Mouse (Mus musculus) kidney, postnatal 36 days (tissue): ENCODE results near the gene Shh.

Source experiments
- DNase-seq, 2 experiments: peaks; one replicate each; pipeline ENCODE4 v3.0.0; 2021 to 2022; ENCODE audit warnings: mixed read lengths in 2 of 2

Shh gene

DNA sequence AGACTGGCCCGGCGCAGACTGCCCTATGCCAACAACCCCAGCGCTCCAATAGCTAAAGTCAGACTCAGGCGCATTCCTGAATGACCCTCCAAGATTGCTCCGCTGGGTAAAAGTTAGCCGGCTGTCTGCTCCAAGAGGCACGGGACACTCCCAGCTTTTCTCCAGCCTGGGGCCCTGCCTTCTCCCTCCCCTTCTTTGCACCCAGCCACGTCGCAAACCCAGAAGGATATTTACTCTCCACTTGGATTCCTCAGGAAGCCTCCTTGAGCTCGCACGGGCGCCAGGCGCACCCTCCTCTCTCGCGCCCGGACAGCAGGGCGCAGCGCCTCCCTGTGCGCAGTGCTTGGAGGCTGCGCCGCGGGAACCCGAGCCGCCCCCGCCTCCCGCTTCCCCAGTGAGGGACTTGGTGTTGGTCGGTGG is 8.2 kb downstream of the Shh start:
- DNase-seq: peak in 1 of 2 experiments; percentile 5

DNA sequence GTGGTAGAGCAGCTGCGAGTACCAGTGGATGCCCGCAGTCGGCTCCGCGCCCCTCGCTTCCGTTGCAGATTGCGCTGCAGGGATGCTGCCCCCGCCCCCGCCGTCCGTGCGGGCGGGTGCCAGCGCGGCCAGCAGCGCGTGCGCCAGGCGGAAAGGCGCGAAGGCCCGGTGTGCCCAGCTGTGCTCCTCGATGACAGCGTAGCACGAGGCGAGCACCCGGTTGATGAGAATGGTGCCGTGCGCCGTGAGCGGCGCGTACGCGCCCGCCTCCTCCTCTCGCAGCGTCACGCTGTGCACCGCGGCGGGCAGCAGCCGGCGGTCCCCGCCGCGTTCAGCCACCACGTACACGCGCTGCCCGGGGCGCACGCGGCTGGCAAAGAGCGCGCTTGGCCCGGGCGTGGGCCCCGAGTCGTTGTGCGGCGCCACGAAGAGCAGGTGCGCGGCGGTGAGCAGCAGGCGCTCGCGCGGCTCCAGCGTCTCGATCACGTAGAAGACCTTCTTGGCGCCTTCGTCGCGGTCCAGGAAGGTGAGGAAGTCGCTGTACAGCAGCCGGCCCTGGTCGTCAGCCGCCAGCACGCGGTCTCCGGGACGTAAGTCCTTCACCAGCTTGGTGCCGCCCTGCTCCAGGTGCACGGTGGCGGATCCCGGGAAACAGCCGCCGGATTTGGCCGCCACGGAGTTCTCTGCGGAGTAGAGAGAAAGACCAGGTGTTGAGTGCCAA is 9.0 kb downstream of the Shh start:
- DNase-seq: peak in 1 of 2 experiments; percentile 15

DNA sequence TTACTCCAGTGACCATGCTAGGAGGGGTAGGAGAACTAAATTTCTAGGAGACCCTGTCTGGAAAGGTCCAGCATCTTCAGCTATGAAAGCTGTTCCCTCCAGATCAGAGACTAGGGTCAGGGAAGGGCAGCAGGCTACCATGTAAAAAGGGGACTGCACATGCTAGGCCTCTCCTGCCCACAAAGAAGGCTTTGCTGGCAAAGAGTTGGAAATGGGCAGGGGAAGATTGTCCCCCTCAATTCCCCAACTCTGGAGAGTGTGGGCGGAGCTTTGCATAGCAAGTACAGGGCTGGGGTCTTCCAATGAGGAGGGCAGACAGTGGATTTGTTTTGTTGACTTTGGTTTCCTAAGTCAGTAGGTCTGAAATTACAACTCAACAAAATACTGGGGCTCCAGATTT is 10.7 kb downstream of the Shh start:
- no peak for DNase-seq

DNA sequence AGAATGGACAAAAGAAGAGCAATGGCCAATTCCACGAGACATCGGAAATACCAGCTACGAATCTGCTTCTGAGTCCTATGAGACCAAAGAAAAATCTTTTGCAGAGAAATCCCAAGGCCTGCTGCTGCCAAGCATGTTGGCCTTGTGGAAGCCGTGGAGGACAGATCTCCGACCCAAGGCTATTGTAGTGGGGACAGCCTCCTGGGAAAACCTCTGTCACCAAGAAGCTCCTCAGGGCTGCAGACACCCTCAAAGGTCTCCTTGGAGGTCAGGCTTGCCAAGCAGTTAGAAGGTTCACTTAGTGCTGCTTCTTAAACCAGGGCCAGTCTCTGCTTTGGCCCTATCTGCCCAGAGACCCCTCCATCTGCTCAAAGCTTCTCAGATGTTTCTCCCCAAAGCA is 11.3 kb downstream of the Shh start:
- no peak for DNase-seq

DNA sequence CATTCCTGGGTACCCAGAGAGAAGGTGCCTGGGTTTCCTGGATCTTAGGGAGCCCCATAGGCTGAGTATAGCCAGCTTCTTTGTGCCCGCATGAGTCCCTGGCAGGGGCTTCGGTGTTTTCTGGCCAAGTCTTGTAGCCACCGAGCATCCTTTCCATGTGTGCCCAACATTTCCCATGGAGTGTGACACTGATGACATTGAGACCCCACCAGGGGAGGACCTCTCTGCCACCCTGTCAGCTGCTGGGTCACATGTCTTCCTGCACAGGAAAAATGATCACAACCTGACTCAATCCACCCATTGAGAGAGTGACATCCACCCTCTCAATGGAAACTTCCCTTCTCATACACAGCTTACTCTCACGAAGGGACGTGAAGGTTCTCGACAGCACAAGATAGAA is 12.5 kb downstream of the Shh start:
- no peak for DNase-seq

DNA sequence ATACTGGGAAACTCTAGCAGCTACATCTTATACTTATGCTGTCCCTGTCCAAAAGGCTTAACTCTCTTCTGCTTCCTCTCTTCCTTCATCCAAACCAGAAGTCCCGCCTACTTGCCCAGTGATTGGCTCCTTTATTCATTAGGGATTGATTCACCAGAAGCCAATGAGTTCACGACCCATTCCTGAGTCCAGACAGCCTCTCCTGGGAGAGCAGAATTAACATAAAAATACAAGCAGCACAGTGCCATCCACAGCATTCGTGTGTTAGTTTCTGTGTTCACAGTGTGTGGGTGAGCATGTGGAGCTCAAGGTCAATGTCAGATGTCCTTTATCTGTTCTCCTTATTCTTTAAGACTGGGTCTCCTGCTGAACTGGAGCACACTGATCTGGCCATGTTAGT is 13.5 kb downstream of the Shh start:
- DNase-seq: no peak

DNA sequence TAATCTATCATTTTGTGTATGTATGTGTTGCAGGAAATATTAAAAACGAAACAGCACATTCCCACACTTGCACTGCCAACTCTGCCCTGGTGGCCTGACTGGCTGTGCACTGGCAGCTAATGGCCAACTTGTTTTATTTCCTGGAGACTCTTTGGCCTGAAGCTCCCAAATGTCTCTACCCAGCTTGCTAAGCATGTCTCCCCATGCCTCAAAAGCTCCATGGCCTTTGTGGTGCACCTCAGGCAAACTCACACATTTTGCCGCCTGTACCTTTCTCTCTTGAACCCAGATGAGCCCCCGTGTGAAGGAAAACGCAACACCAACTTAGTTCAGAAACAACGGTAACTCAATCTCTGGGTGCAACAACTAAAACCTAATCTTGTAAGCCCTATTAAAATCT is 14.0 kb downstream of the Shh start:
- DNase-seq: no peak

DNA sequence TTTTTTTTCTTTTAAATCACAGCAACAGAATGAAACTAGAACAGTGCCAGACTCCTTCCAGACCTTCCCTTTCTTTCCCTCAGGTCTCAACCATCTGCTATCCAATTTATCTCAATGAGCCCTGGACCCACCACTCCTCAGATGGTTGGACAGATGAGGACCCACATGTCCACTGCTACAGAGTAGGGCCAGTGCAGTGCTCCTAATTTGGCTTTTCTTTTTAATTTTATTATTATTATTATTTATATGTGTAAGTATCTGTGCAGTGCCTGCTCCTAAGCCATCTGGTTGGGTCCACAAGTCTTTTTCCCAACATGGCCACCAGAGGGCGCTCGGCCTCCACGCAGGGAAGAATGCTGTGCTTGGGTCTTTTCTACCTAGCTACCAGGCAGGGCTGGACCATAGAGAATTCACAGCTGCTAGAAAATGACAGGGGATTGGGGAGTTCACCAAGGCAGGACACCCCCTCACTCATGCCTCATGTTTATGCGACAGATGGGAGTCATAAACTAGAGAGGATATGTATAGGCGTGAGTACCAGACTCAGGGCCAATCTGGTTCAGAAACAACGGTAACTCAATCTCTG is 15.9 kb downstream of the Shh start:
- DNase-seq: peak; percentile 64 to 88

DNA sequence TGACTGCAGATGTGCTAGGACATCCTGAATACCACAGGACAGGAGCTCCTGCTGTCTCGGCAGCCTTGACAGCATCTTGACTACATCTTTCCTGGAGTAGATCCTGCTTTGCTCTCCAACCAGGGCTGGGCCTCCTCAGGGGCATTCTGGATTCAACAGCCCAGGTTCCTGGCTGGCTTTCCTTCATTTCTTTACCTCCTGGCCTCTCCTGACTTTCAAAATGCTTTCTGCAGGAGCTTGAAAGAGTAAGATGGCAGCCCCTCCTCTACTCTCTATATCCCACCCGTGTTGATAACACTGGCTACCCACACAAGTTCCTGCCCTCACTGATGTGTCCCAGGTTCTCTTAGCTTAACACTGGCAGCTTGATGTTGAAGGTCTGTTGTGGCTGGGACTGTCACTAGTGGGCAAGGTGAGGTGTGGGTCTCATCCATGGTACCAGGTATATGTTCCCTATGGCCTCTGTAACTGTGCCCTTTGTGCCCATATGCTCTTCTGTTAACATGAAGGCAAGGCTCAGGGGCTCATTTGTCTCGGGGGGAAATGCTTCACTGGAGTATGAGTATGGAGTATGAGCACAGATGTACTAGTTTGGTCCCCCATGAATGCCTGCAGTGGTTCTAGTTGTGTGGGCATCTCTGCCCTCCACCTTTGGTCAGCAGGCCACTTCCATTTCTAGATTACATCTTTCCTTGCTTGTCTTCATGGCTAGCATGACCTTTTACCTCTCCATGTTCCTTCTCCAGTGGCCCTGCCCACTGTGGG is 16.7 kb downstream of the Shh start:
- no peak for DNase-seq

DNA sequence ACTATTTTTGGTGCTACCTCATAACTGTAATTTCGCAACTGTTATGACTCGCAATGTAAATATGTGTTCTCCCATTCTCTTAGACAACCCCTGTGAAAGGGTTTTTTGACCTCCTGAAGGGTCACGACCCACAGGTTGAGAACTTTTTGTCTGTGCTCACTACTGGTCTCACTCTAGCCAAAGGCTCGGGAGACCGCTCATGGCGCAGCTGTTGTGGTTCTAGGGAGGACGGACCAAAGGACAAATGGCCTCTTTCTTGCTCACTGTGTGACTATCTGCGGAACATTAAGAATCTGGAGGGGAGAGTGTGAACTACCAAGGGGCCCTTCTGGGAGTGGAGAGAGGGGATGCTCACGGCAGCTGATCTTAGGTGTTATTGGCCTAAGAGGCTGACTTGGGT is 41.1 kb downstream of the Shh start:
- no peak for DNase-seq

DNA sequence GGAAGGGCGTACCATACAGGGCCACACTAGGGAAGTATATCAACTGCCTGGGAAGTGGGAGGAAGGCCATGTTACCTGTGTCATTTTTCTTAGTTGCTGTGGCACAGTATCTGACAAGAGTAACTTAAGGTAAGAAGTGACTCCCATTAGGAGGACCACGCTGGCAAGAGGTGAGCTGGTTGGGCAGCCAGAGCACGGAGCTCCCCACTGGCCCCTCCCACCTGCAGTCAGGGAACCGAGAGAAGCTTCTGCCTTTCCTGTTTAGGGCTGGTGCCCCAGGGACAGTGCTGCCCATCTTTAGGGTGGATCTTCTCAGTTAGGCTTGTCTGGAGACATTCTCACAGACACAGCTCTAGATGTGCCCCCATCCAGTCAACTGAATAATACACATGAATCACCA is 43.3 kb downstream of the Shh start:
- no peak for DNase-seq

DNA sequence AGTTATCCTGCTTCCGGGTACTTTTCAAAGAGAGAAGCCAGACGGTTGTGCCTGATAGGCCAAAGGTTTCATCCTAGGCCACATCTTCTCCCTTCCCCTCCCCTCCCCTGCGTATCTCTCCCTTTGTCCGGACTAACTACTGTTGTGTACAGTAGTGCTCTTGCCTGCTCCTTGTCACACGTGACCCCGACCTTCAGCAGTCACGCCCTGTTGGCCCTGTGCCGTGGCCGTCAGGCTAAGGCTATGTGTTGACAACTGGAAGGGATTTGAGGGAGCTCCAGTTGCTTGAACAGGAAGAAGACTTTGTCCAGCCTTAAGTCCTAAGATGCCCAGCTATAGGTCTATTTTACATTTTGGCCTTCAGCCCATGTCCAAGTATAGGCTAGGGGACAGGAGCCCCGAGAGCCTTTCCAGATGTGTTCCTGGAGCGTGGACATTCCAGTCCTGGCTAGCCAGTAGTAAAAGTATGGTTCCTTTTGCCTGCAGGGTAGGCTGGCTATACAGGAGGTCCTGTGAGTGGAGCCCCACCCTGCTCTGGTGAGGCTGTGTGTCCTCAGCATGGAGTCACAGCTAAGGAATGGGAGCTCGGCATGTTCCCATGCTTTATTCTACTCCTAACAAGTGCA is 47.3 kb downstream of the Shh start:
- DNase-seq: peak in 1 of 2 experiments; percentile 28

DNA sequence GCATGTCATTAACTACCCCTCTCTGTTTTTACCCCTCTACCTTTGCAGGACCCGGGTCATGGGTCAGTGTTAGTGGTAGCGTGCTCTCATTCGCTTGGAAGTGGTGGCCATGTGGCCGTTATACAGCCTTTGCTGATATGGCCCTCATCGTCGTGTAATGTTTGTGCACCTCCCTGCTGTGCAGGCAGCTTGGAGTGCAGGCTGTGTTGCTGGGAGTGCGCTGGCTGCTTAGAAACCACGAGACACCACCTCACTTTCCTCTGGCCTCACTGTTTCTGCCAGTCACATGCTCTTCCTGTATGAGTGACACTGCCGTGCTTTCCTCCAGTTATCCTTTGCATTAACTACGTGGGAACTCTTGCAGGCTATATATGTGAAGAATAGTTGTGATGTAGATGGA is 48.3 kb downstream of the Shh start:
- no peak for DNase-seq

DNA sequence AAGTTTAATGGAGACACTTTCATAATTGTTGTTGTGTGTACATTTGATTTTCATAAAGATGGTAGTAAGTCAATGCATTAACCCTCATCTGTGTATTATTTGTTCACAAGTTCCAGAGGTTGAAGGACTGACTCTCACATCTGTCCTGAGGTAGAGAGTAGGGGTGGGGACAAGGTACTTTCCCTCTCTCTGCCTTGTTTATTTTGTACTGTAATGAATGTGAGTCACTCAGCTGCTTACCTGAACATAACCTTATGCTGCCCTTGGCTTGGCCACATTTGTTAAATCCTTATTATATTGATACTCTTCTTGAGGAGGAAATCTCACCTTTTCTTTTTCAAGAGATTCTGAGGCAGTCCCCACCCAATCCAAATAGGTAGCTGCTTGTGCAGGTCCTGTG is 51.0 kb downstream of the Shh start:
- DNase-seq: no peak

DNA sequence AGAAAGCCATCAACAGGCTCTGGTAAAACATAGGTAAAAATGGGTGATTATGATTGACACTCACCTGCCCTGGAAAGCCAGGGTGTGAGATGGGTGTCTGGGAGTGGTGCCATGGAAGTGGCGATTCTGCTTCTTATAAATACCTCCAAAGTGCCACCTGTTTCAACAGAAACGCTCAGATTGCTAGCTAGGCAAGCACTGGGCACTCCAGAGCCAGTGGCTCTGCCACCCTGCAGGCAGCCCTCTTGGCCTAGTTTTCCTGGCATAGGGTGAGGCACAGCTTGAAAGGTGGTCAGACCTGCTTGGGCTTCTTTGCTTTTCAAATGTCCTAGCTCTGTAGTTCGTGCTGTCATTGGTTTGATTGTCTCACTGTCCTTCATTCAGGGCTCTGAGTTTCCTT is 53.0 kb downstream of the Shh start:
- no peak for DNase-seq

DNA sequence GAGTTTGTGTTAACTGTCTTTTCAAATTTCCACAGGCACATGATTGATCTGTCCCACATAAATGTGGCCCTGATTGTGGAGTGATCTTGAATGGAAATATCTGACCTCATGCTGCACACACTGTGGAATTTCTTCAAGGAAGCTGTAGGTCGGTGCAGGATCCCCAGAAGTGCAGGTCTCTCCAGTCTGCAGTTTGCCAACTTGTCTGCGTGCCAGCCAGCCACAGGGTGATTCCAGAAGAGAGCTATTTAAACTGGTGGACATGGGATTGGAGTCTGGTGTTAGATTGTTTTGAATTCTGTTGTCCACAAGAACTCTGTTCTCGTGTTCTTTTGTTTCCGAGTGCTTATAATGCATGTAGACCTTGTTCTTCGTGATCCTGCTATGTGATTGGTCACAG is 53.5 kb downstream of the Shh start:
- DNase-seq: no peak

DNA sequence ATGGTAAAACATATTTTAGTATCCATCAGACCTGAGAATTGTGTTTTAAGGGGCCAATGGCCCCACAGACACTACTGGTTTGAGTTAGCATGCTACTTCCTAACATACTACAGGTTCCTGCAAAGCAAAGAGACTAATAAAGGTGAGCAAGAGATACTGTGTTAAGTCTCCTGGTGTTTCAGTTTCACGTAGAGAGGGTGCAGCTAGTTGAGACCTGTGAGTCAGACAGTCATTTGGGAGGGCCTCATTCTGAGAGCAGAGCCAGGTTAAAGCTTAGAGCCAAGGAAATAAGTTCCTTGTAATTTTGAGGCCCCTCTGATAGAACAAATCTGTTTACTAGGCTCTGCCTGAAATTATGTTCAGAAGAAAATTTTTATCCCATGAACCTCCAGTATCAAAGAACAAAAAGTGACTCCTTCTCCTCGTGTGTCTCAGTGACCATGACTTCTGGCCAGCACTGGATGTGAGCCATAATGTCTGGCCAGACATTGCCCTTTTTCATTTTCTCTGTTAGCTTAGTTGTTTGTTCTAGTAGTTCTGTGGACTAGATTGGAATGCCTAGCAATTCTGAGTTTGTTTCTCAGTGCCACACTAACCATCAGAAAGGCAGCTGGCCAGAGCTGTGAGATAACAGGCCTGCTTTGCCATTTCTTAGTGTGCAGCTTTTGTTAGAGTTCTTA is 54.9 kb downstream of the Shh start:
- no peak for DNase-seq
